Mouse (Mus musculus): ENCODE measurements around the gene Efemp1. TPM values are rescaled to one million over a fixed set of nuclear protein-coding genes. Genes with fewer than 3 reads are reported as not detected.

Gene Efemp1
- polyA plus RNA-seq, 1 experiment from 2014 or later: 4.1 TPM

DNA sequence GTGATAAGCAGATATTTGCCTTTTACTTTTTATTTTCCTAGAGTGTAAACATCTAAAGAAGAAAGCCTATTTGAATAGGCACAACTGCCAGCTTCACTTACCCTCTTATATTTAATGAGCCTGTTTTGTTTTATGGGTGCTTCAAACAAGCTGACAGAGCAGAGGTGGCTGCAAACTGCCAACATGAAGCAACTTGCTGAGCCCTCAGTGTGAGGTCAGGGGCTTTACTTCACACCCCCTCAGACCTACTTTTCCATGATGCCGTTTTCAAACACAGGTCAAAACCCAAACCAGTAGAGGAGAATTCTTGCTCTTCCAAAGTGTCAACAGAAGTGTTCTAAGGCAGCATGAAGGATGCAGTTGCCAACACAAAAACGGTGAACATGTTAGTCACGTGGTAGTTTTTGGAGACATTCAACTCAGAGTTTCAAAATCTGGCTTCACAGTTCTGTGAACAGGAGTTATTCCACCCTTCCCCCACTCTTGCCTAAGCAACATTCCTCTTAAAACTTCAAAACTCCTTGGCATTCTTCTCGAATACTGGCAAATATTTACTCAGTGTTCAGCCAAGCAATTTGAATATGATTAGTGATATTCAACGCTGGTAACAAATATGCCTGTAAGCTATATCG is 101.8 kb downstream of the Efemp1 start:
- no peaks in the 10 kb centered on the region for H3K9me3 ChIP-seq
- H3K4me2 ChIP-seq: no peak overlapping the region
- no peak overlapping the region for H3K4me3 ChIP-seq
- no peaks in the 10 kb centered on the region for H3K4me1 ChIP-seq
- no peak overlapping the region for H3K27ac ChIP-seq
- H3K27me3 ChIP-seq (replicated peaks): no peaks in the 10 kb centered on the region
- no peak for ATAC-seq (replicated peaks)
- no peaks in the 10 kb centered on the region for H3K36me3 ChIP-seq (replicated peaks)
- no peak overlapping the region for H3K9ac ChIP-seq
- 61% methylated on average over 6 of the region's 6 CpGs for WGBS

GRCm38 (mm10) chr11:28955305-28955701 is 102.3 kb downstream of the Efemp1 start:
- Histone ChIP-seq H3K27ac (no peak overlapping the region), H3K4me3 (no peak overlapping the region), H3K36me3 (replicated peaks) (no peaks in the 10 kb centered on the region), H3K27me3 (replicated peaks) (no peaks in the 10 kb centered on the region), H3K9ac (no peak overlapping the region), H3K9me3 (no peaks in the 10 kb centered on the region), H3K4me1 (no peaks in the 10 kb centered on the region), H3K4me2 (no peak overlapping the region)
- no peak for ATAC-seq (replicated peaks)

DNA sequence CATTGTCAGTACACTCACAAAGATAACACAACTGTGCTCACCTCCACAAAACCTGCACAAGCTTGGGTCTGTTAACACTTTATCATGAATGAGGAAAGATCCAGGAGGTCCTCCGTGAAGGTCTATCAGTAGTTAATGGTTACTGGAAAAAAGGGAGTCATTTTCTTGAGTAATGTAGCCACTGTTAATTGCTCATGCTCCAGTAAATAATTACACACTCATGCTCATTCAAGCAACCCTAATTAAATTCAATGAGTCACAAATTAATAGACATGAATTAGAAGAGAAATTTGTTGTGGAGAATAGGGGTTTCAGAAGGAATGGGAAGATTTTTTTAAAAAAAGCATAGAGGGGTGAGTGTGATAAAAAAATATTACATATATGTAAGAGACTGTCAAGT is 108.4 kb downstream of the Efemp1 start:
- H3K9ac ChIP-seq: no peak overlapping the region
- no peaks in the 10 kb centered on the region for H3K27me3 ChIP-seq (replicated peaks)
- no peak for ATAC-seq (replicated peaks)
- H3K4me1 ChIP-seq: no peaks in the 10 kb centered on the region
- H3K27ac ChIP-seq: no peak overlapping the region
- no peaks in the 10 kb centered on the region for H3K36me3 ChIP-seq (replicated peaks)
- 95% methylated on average over 1 of the region's 1 CpGs for WGBS
- no peak overlapping the region for H3K4me3 ChIP-seq
- H3K4me2 ChIP-seq: no peak overlapping the region
- H3K9me3 ChIP-seq: no peaks in the 10 kb centered on the region
